Mouse (Mus musculus): ENCODE measurements around the gene Polr3h. TPM values are rescaled to one million over a fixed set of nuclear protein-coding genes. Genes with fewer than 3 reads are reported as not detected.

Gene Polr3h
- polyA plus RNA-seq, 1 experiment, result 247 TPM

DNA sequence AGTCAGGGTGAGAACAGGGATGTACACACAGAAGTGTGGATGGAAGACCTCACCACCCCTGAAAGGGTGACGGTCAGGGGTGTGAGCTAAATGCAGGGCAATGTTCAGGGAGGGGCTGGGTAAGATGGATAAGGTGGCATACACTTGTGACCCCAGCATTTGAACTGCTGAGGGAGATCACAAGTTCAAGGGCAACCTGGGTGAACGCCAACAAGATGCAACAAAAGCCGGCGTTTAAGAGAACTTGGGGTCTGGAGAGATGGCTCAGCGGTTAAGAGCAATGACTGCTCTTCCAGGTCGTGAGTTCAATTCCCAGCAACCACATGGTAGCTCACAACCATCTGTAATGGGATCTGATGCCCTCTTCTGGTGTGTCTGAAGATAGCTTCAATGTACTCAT is 28.7 kb upstream of the Polr3h start:
- H3K36me3 ChIP-seq (ENCODE audit: control insufficient read depth, insufficient read depth), result peaks cover 16% of the 10 kb centered on the region
- TF ChIP-seq POLR2AphosphoS2 (IDR thresholded peaks at IDR 0.05; ENCODE audit: insufficient read length, low read depth), result peak; percentile 43
- no peak for TF ChIP-seq USF1 (IDR thresholded peaks at IDR 0.05; ENCODE audit: low read depth)

GRCm38 (mm10) chr15:81954151-81954583 is 28.1 kb upstream of the Polr3h start:
- Histone ChIP-seq H3K4me2 (ENCODE audit: low read depth) (no peak overlapping the region), H3K36me3 (ENCODE audit: control insufficient read depth, insufficient read depth) (peaks cover 16% of the 10 kb centered on the region), H3K27me3 (ENCODE audit: control insufficient read depth, insufficient read depth, insufficient read length) (no peaks in the 10 kb centered on the region), H3K4me3 (no peak overlapping the region), H3K79me2 (ENCODE audit: control insufficient read depth, insufficient read depth) (no peaks in the 10 kb centered on the region), H3ac (ENCODE audit: control insufficient read depth, insufficient read length) (no peak overlapping the region)
- no peak for TF ChIP-seq REST (IDR thresholded peaks at IDR 0.05; ENCODE audit: insufficient read depth, insufficient read length)
- TF ChIP-seq E2F4 (IDR thresholded peaks at IDR 0.05; ENCODE audit: insufficient read depth), result no peak

More for the DNA sequence above, 28.7 kb upstream of the Polr3h start:
- Histone ChIP-seq H3K4me3 (no peak overlapping the region), H3K79me2 (ENCODE audit: control insufficient read depth, insufficient read depth) (no peaks in the 10 kb centered on the region), H3ac (ENCODE audit: control insufficient read depth, insufficient read length) (no peak overlapping the region), H3K27me3 (ENCODE audit: control insufficient read depth, insufficient read depth, insufficient read length) (no peaks in the 10 kb centered on the region), H3K4me2 (ENCODE audit: low read depth) (no peak overlapping the region)

- H3K79me2 ChIP-seq (ENCODE audit: control insufficient read depth, insufficient read depth), result no peaks in the 10 kb centered on the region
- TF ChIP-seq USF1 (IDR thresholded peaks at IDR 0.05; ENCODE audit: low read depth) (no peak), POLR2AphosphoS2 (IDR thresholded peaks at IDR 0.05; ENCODE audit: insufficient read length, low read depth) (peak; percentile 35)
- peaks cover 16% of the 10 kb centered on the region for H3K36me3 ChIP-seq (ENCODE audit: control insufficient read depth, insufficient read depth)
- no peak overlapping the region for H3K4me2 ChIP-seq (ENCODE audit: low read depth)
- H3ac ChIP-seq (ENCODE audit: control insufficient read depth, insufficient read length), result no peak overlapping the region
- no peaks in the 10 kb centered on the region for H3K27me3 ChIP-seq (ENCODE audit: control insufficient read depth, insufficient read depth, insufficient read length)
- no peak overlapping the region for H3K4me3 ChIP-seq
Measured at GRCm38 (mm10) chr15:81952310-81952709, 26.3 kb upstream of the Polr3h start.

DNA sequence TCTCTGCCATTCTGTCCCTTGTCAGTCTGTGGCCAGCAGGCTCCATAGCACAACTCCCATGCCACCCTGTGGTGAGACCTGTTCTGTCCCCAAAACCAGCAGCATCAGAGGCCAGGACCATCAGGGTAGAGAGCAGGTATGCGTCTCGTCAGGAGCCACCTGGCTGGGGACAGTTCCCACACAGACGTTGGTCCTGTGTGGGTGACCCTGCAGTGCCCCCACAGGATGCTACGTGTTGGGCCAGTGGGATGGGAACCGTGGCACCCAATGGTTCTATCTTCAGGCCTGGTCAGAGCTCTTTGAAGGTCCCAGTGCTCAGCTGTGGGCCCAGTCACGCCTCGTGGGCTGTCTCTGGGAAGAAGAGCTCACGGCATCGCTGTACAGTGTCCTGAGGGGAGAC is 25.1 kb upstream of the Polr3h start:
- no peak overlapping the region for H3K4me3 ChIP-seq
- no peaks in the 10 kb centered on the region for H3K27me3 ChIP-seq (ENCODE audit: control insufficient read depth, insufficient read depth, insufficient read length)
- TF ChIP-seq POLR2A (IDR thresholded peaks at IDR 0.05; ENCODE audit: insufficient read length, low read depth) (no peak), E2F4 (IDR thresholded peaks at IDR 0.05; ENCODE audit: insufficient read depth) (no peak), MAX (IDR thresholded peaks at IDR 0.05; ENCODE audit: low read depth) (no peak), MYOD1 (IDR thresholded peaks at IDR 0.05; ENCODE audit: control insufficient read depth in 1 of 3, insufficient read length in 2 of 3, low read depth in 2 of 3) (no peak), MYOG (IDR thresholded peaks at IDR 0.05; ENCODE audit: control insufficient read depth in 1 of 3, insufficient read depth in 1 of 3, insufficient read length in 2 of 3, low read depth in 2 of 3) (no peak), TCF3 (IDR thresholded peaks at IDR 0.05; ENCODE audit: insufficient read length, low read depth) (no peak), REST (IDR thresholded peaks at IDR 0.05; ENCODE audit: insufficient read depth, insufficient read length) (no peak), USF1 (IDR thresholded peaks at IDR 0.05; ENCODE audit: low read depth) (no peak), TCF12 (IDR thresholded peaks at IDR 0.05; ENCODE audit: insufficient read depth, poor library complexity, severe bottlenecking) (no peak), SRF (IDR thresholded peaks at IDR 0.05; ENCODE audit: control insufficient read depth, insufficient read length, low read depth) (no peak), CEBPB (IDR thresholded peaks at IDR 0.05; ENCODE audit: insufficient read depth, poor library complexity, severe bottlenecking) (no peak), POLR2AphosphoS2 (IDR thresholded peaks at IDR 0.05; ENCODE audit: insufficient read length, low read depth) (no peak)
- no peaks in the 10 kb centered on the region for H3K79me2 ChIP-seq (ENCODE audit: control insufficient read depth, insufficient read depth)
- no peak overlapping the region for H3ac ChIP-seq (ENCODE audit: control insufficient read depth, insufficient read length)
- H3K4me2 ChIP-seq (ENCODE audit: low read depth), result no peak overlapping the region
- H3K36me3 ChIP-seq (ENCODE audit: control insufficient read depth, insufficient read depth), result peaks cover 11% of the 10 kb centered on the region

DNA sequence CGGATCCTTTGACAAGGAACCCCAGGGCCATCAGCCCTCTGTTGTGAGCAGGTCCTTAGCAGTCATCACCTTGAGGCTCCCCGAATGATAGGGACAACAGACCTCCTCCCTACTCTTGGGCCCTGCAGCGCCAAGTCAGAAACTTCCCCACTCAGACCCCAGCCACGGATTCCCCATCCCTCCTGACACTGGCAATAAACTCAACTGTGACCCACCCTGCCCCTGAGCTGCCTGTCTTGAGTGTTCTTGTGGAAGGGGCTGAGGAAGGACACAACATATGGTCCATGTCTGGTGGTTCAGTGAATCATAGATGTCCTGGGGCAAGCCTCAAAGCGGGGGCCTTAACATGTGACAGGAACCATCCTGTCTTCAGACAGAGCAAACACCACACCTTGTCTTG is 24.7 kb upstream of the Polr3h start:
- no peaks in the 10 kb centered on the region for H3K27me3 ChIP-seq (ENCODE audit: control insufficient read depth, insufficient read depth, insufficient read length)
- H3ac ChIP-seq (ENCODE audit: control insufficient read depth, insufficient read length), result no peak overlapping the region
- TF ChIP-seq POLR2AphosphoS2 (IDR thresholded peaks at IDR 0.05; ENCODE audit: insufficient read length, low read depth), result no peak
- TF ChIP-seq SRF (IDR thresholded peaks at IDR 0.05; ENCODE audit: control insufficient read depth, insufficient read length, low read depth), result no peak
- no peak for TF ChIP-seq MAX (IDR thresholded peaks at IDR 0.05; ENCODE audit: low read depth)
- TF ChIP-seq E2F4 (IDR thresholded peaks at IDR 0.05; ENCODE audit: insufficient read depth), result no peak
- TF ChIP-seq TCF3 (IDR thresholded peaks at IDR 0.05; ENCODE audit: insufficient read length, low read depth), result no peak
- no peak for TF ChIP-seq TCF12 (IDR thresholded peaks at IDR 0.05; ENCODE audit: insufficient read depth, poor library complexity, severe bottlenecking)
- TF ChIP-seq CEBPB (IDR thresholded peaks at IDR 0.05; ENCODE audit: insufficient read depth, poor library complexity, severe bottlenecking), result no peak
- TF ChIP-seq REST (IDR thresholded peaks at IDR 0.05; ENCODE audit: insufficient read depth, insufficient read length), result no peak
- no peak for TF ChIP-seq MYOD1 (IDR thresholded peaks at IDR 0.05; ENCODE audit: control insufficient read depth in 1 of 3, insufficient read length in 2 of 3, low read depth in 2 of 3)
- no peak overlapping the region for H3K4me3 ChIP-seq
- H3K4me2 ChIP-seq (ENCODE audit: low read depth), result no peak overlapping the region
- H3K79me2 ChIP-seq (ENCODE audit: control insufficient read depth, insufficient read depth), result no peaks in the 10 kb centered on the region
- H3K36me3 ChIP-seq (ENCODE audit: control insufficient read depth, insufficient read depth), result peaks cover 9% of the 10 kb centered on the region

DNA sequence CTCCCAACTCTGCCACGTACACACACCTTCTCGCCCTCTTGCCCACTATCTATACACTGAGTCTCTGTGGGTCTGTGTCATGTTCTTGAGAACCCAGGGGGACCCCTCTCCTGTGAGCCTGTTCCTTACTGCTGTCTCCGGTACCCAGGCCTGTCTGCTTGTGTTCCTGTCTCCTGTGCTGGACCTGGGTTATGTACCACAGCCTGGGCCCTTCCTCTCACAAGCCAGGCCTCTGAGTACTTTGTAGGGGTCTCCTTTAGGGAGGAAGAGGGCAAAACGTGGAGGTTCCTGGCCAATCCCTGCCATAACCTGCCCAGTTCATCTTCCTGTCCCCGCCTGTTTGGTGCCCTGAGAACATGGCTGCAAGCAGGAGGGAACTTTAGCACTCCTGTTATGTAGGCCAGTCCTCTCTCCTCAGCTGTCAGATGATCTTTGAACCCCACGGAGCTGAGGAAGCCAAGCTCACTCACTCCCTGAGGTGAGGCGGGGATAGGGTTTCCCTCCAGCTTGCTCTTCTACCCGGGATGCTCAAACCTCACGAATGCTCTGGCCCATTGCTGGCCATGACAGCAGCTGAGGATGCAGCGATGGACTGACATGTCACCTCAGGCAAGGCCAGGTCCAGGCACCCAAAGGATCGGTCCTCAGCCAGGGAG is 23.6 kb upstream of the Polr3h start:
- Histone ChIP-seq H3K27me3 (ENCODE audit: control insufficient read depth, insufficient read depth, insufficient read length) (no peaks in the 10 kb centered on the region), H3K4me2 (ENCODE audit: low read depth) (no peak overlapping the region), H3K4me3 (no peak overlapping the region), H3K79me2 (ENCODE audit: control insufficient read depth, insufficient read depth) (no peaks in the 10 kb centered on the region), H3K36me3 (ENCODE audit: control insufficient read depth, insufficient read depth) (no peaks in the 10 kb centered on the region), H3ac (ENCODE audit: control insufficient read depth, insufficient read length) (no peak overlapping the region)
- TF ChIP-seq MAX (IDR thresholded peaks at IDR 0.05; ENCODE audit: low read depth) (no peak), POLR2AphosphoS2 (IDR thresholded peaks at IDR 0.05; ENCODE audit: insufficient read length, low read depth) (peak; percentile 73)

All from myocyte (in vitro differentiated cells).